Mouse (Mus musculus) layer of hippocampus, adult 11-12 months (tissue): ENCODE results near the gene Napsa.

ENCODE experiments used
- DNase-seq: peaks from one replicate; pipeline ENCODE4 v3.0.0; 2022; ENCODE audit warnings: low spot score

Napsa gene

GRCm38 (mm10) chr7:44571811-44572210, 369 bp upstream of the Napsa start:
- DNase-seq: no peak

GRCm38 (mm10) chr7:44572956-44573484, 840 bp downstream of the Napsa start:
- DNase-seq: no peak

- no peak for DNase-seq
Measured at GRCm38 (mm10) chr7:44576333-44576844, 4.2 kb downstream of the Napsa start.

- no peak for DNase-seq
Measured at GRCm38 (mm10) chr7:44581637-44582036, 9.5 kb downstream of the Napsa start.

GRCm38 (mm10) chr7:44582709-44583108, 10.5 kb downstream of the Napsa start:
- no peak for DNase-seq

GRCm38 (mm10) chr7:44583146-44583545, 11.0 kb downstream of the Napsa start:
- DNase-seq: no peak

DNA sequence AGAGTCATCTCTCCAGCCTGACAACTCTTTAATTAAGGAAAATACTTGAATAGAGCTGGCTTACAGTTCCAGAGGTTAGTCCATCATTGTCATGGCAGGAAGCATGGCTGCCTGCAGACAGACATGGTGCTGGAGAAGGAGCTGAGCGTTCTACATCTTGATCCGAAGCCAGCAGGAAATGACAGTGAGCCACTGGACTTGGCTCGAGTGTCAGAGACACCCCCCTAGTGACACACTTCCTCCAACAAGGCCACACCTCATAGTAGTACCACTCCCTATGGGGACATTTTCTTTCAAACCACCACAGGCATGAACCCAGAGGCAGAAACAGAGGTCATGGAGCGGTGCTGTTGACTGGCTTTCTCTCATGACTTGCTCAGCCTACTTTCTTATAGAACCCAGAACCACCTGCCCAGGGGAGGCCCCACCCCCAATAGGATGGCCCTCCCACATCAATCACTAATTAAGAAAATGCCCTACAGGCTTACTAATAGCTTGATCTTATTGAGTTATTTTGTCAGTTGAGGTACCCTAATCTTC, 12.2 kb downstream of the Napsa start:
- no peak for DNase-seq

GRCm38 (mm10) chr7:44584921-44585320, 12.7 kb downstream of the Napsa start:
- no peak for DNase-seq

- DNase-seq: no peak
Measured at GRCm38 (mm10) chr7:44585606-44586005, 13.4 kb downstream of the Napsa start.

GRCm38 (mm10) chr7:44586518-44586917, 14.3 kb downstream of the Napsa start:
- peak; percentile 71 for DNase-seq

- peak; percentile 84 for DNase-seq
Measured at GRCm38 (mm10) chr7:44586930-44587329, 14.8 kb downstream of the Napsa start.

GRCm38 (mm10) chr7:44587676-44588075, 15.5 kb downstream of the Napsa start:
- DNase-seq: no peak

DNA sequence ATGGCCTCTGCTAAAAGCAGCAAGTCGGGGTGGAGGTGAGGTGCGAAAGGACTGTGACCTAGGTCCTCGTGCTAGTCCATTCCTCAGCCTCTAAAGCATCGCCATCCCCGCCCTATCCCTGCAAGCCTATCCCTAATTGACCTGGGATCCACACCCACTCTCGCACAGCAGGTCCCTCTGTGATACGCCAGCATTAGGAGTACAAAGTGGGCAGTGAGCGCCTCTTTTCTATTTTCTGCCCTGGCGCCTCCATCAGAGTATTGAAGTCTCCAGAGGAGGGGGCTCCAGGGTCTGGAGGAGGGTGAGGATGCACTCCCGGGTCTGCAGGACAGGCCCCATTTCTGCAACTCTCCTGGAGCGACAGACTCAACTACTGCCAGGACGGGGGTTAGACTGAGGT, 16.2 kb downstream of the Napsa start:
- no peak for DNase-seq

GRCm38 (mm10) chr7:44589149-44589548, 17.0 kb downstream of the Napsa start:
- peak; percentile 73 for DNase-seq

DNA sequence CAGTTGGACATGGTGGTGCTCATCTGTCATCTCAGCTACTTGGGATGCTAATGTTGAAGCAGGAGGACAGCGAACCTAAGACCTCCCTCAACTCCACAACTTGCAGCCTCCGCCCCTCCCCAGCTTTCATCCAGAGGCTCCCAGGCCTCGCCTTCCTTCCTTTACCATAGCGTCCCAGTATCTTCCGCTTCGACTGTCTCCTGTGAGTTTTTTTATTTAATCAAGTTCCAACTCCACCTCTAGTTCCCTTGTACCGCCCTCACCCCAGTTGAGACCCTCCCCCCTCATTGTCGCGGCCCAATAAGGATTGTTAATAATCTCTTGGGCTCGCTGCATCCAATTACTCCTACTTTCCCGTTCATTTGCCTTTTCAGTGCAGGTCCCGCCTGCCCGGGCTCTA, 17.8 kb downstream of the Napsa start:
- peak; percentile 52 for DNase-seq

- DNase-seq: peak; percentile 92
Measured at GRCm38 (mm10) chr7:44590402-44591347, 18.5 kb downstream of the Napsa start, which contains the start of gene Kcnc3. Gene Kcnc3, plus strand, starts transcription at chr7:44590664.

GRCm38 (mm10) chr7:44591348-44592116, 19.4 kb downstream of the Napsa start:
- DNase-seq: no peak

GRCm38 (mm10) chr7:44593051-44593450, 20.9 kb downstream of the Napsa start:
- DNase-seq: no peak

GRCm38 (mm10) chr7:44593775-44594174, 21.6 kb downstream of the Napsa start:
- peak; percentile 86 for DNase-seq

- DNase-seq: peak; percentile 75
Measured at GRCm38 (mm10) chr7:44594291-44594690, 22.1 kb downstream of the Napsa start.

DNA sequence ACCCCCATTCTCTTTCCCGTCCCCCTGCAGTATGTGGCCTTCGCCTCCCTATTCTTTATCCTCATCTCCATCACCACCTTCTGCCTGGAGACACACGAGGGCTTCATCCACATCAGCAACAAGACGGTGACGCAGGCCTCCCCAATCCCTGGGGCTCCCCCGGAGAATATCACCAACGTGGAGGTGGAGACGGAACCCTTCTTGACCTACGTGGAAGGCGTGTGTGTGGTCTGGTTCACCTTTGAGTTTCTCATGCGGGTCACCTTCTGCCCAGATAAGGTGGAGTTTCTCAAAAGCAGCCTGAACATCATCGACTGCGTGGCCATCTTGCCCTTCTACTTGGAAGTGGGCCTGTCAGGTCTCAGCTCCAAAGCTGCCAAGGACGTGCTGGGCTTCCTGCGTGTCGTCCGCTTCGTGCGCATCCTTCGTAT, 23.0 kb downstream of the Napsa start:
- DNase-seq: no peak

DNA sequence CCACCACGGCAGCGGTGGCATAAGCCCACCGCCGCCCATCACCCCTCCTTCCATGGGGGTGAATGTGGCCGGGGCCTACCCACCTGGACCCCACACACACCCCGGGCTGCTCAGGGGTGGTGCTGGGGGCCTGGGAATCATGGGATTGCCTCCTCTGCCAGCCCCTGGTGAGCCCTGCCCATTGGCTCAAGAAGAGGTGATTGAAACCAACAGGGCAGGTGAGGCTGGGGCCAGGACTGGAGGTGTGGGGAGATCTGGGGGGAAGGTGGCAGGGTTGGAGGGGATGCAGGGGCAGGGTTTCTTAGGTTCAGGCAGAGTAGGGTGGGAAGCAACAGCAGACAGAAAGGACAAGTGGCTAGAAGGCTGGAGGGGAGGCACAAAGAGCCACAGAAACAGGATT, 23.9 kb downstream of the Napsa start:
- DNase-seq: no peak
